ENCODE assay signal across 8 mouse cellular contexts in the genomic region with DNA sequence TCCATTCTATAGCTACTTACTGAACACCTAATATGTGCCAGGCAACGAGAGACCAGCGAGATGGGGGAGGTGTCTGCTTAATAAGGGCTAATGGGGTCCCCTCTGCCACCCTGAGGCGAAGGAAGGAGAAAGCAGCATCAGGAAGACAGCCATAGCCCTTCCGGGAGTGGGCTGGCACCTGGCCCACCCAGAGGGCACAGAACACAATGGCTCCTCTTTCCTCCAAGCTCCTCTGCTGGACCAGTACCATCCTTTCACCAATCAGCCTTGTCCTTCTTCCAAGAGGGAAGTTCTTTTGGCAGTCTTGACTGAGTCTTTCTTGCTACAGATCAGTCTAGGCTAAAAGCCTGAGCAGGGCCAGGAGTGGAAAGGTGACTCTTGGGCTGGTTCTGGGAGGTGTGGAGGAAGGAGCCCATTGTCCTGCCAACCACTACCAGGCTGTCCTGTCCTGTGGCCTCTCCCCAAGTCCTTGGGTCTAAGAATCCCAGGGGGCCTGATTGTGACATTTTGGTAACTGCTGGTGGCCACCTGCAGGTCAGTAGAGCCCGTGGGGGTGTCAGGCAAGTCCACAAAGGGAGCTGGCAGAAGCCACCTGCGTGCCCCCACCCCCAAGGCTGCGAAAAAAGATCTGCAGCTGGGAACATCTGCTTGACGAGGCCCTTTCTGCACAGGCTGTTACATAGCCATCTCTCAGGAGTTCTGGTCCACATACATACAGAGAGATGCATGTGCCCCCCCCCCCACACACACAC. TPM values are rescaled to one million over a fixed set of nuclear protein-coding genes. Genes with fewer than 3 reads are reported as not detected.
DNase-seq lines count a peak whose midpoint lies in the region; ATAC-seq and TF ChIP-seq lines count a peak whose summit lies in the region.

No protein-coding gene starts in this region.

- peaks cover 63% of the 10 kb centered on the region for H3K27me3 ChIP-seq in heart, embryonic 15.5 days
- peaks cover 23% of the 10 kb centered on the region for H3K27me3 ChIP-seq in forebrain, embryonic 15.5 days
- H3K27me3 ChIP-seq in midbrain, embryonic 10.5 days (ENCODE audit: low read depth, poor library complexity, severe bottlenecking) = peaks cover 93% of the 10 kb centered on the region

- peak overlapping the region; percentile 50 for H3K4me3 ChIP-seq in heart, embryonic 15.5 days
- peak overlapping the region; percentile 46 to 67; a peak in 3 of 4 replicates for H3K4me3 ChIP-seq in ES-E14 (ENCODE audit: insufficient read depth in 1 of 2, low read depth in 1 of 2, low read length in 2 of 2, poor library complexity in 1 of 2, severe bottlenecking in 1 of 2)
- H3K4me3 ChIP-seq in forebrain, embryonic 15.5 days = peak overlapping the region; percentile 41
- peak overlapping the region; percentile 60 for H3K4me3 ChIP-seq in midbrain, embryonic 10.5 days

- H3K4me2 ChIP-seq in heart, embryonic 15.5 days = peak overlapping the region; percentile 88
- peak overlapping the region; percentile 58 for H3K4me2 ChIP-seq in forebrain, embryonic 15.5 days (replicated peaks)

- in situ Hi-C loops in ES-E14 (cut with MboI; ENCODE audit: low sequenced_read_pairs in 2 of 2, unreplicated experiment in 2 of 2) = loop anchor here in 1 of 2 experiments (10.0 kb wide), 1 partner anchor 316 kb away; no protein-coding TSS in a partner anchor

- H3K27ac ChIP-seq in heart, embryonic 15.5 days = no peak overlapping the region
- H3K27ac ChIP-seq in ES-E14 (ENCODE audit: insufficient read depth, low read depth, low read length, poor library complexity, severe bottlenecking) = no peak overlapping the region
- H3K27ac ChIP-seq in forebrain, embryonic 15.5 days (replicated peaks) = 0 out of 2 replicates have a peak overlapping the region, but pooled peaks have one; percentile 38
- peak overlapping the region; percentile 77 for H3K27ac ChIP-seq in midbrain, embryonic 10.5 days (replicated peaks)

- no peak overlapping the region for H3K9ac ChIP-seq in heart, embryonic 15.5 days
- H3K9ac ChIP-seq in ES-E14 (ENCODE audit: insufficient read depth, low read depth, low read length, poor library complexity, severe bottlenecking) = no peak overlapping the region
- peak overlapping the region; percentile 47 for H3K9ac ChIP-seq in forebrain, embryonic 15.5 days (replicated peaks)

- H3K4me1 ChIP-seq in heart, embryonic 15.5 days (replicated peaks) = peaks cover 19% of the 10 kb centered on the region
- peaks cover 0 to 2% of the 10 kb centered on the region in 2 experiments; a peak in 1 of 4 replicates for H3K4me1 ChIP-seq in ES-E14 (ENCODE audit: control insufficient read depth in 2 of 2, insufficient read depth in 2 of 2, low read length in 2 of 2, poor library complexity in 1 of 2)
- H3K4me1 ChIP-seq in forebrain, embryonic 15.5 days = peaks cover 25% of the 10 kb centered on the region
- peaks cover 31% of the 10 kb centered on the region for H3K4me1 ChIP-seq in midbrain, embryonic 10.5 days

- no peak for ATAC-seq in heart, embryonic 15.5 days (replicated peaks; ENCODE audit: insufficient number of reproducible peaks, insufficient read depth, low FRiP score, low read depth)
- peak; percentile 12 for ATAC-seq in forebrain, embryonic 15.5 days (replicated peaks)
- ATAC-seq in inflammation-experienced regulatory T-cells, adult 6 months = no peak

- H3K36me3 ChIP-seq in heart, embryonic 15.5 days = no peaks in the 10 kb centered on the region
- no peaks in the 10 kb centered on the region for H3K36me3 ChIP-seq in ES-E14 (ENCODE audit: control insufficient read depth, insufficient read depth, low read length, poor library complexity, severe bottlenecking)
- H3K36me3 ChIP-seq in forebrain, embryonic 15.5 days = no peaks in the 10 kb centered on the region
- H3K36me3 ChIP-seq in midbrain, embryonic 10.5 days = no peaks in the 10 kb centered on the region

- no peaks in the 10 kb centered on the region for H3K9me3 ChIP-seq in heart, embryonic 15.5 days (replicated peaks)
- no peaks in the 10 kb centered on the region for H3K9me3 ChIP-seq in ES-E14 (ENCODE audit: control insufficient read depth, insufficient read depth, low read depth, low read length)
- no peaks in the 10 kb centered on the region for H3K9me3 ChIP-seq in forebrain, embryonic 15.5 days
- H3K9me3 ChIP-seq in midbrain, embryonic 10.5 days (replicated peaks) = no peaks in the 10 kb centered on the region

- WGBS in heart, embryonic 15.5 days = 27% methylated on average over 8 of the region's 8 CpGs
- WGBS in forebrain, embryonic 15.5 days = 16% methylated on average over 8 of the region's 8 CpGs
- 25% methylated on average over 8 of the region's 8 CpGs for WGBS in midbrain, embryonic 10.5 days

- no peak for DNase-seq in heart, postnatal 25 days (ENCODE audit: low spot score)
- DNase-seq in ES-E14 (ENCODE audit: low read depth, low spot score) = no peak
- no peak for DNase-seq in midbrain, embryonic 10.5 days (ENCODE audit: low spot score)
- no peak for DNase-seq in kidney, postnatal 36 days
- no peak for DNase-seq in heart, postnatal 4 days

- intact Hi-C loops in heart, postnatal 25 days (cut with DNase I) = loop anchor here (5.0 kb wide), 1 partner anchor 239 kb away; no protein-coding TSS in a partner anchor

TF ChIP-seq in ES-E14, 5 proteins besides CTCF, POLR2A, EP300 and RAD21:
- TF ChIP-seq CHD2 (IDR thresholded peaks at IDR 0.05; ENCODE audit: low read depth, low read length) (no peak), ZNF384 (IDR thresholded peaks at IDR 0.05; ENCODE audit: low read depth, low read length) (no peak), HCFC1 (IDR thresholded peaks at IDR 0.05; ENCODE audit: borderline replicate concordance, insufficient read depth, low read length) (no peak), MAFK (IDR thresholded peaks at IDR 0.05; ENCODE audit: insufficient read depth, low read depth, low read length) (no peak), ZC3H11A (IDR thresholded peaks at IDR 0.05; ENCODE audit: borderline replicate concordance, low read depth, low read length) (no peak)

RNA-seq across cellular contexts. Expression of a gene that starts 19.5 kb away (rescaled TPM):
- polyA plus RNA-seq in heart, embryonic 15.5 days (2015; fragmentation: Nextera tagmentation; extraction: Ambion mirVana) = 11.5 and 14.7 TPM in 2 replicates
- 10 to 100 TPM in 1 of 2 experiments, 1 to 10 TPM in 1; 9.3 to 10.2 TPM for total RNA-seq in heart, postnatal 25 days (2021)
- 13.4 and 16.0 TPM in 2 replicates for total RNA-seq in ES-E14 (2012; rRNA removed)
- polyA plus RNA-seq in forebrain, embryonic 15.5 days (2015; fragmentation: Nextera tagmentation; extraction: Ambion mirVana) = 14.6 and 15.5 TPM in 2 replicates
- polyA plus RNA-seq in midbrain, embryonic 10.5 days (2016; fragmentation: Nextera tagmentation; extraction: Ambion mirVana) = 22.3 and 23.0 TPM in 2 replicates
- 10 to 100 TPM; 24.9 to 27.6 (median 25.5) TPM for polyA plus RNA-seq in inflammation-experienced regulatory T-cells, adult 6 months (2017; shearing (Covaris generic))
- total RNA-seq in heart, postnatal 4 days (2021) = 1 to 10 TPM; 8.1 to 8.5 TPM

RNA-seq across cellular contexts. Expression of a gene that starts 19.6 kb away (rescaled TPM):
- 28.3 and 29.3 TPM in 2 replicates for polyA plus RNA-seq in heart, embryonic 15.5 days (2015; fragmentation: Nextera tagmentation; extraction: Ambion mirVana)
- 10 to 100 TPM; 19.5 to 21.5 TPM for total RNA-seq in heart, postnatal 25 days (2021)
- 15.0 and 17.5 TPM in 2 replicates for total RNA-seq in ES-E14 (2012; rRNA removed)
- polyA plus RNA-seq in forebrain, embryonic 15.5 days (2015; fragmentation: Nextera tagmentation; extraction: Ambion mirVana) = 43.4 and 46.9 TPM in 2 replicates
- polyA plus RNA-seq in midbrain, embryonic 10.5 days (2016; fragmentation: Nextera tagmentation; extraction: Ambion mirVana) = 47.2 and 47.9 TPM in 2 replicates
- 10 to 100 TPM; 58.9 to 75.9 (median 69.8) TPM for polyA plus RNA-seq in inflammation-experienced regulatory T-cells, adult 6 months (2017; shearing (Covaris generic))
- total RNA-seq in heart, postnatal 4 days (2021) = 10 to 100 TPM; 17.2 to 22.8 TPM

Comparison
In these comparisons a context has a peak if more than half of its experiments do, and no peak if none do; other contexts are left out.
1. H3K27ac ChIP-seq: peak in forebrain, embryonic 15.5 days (single experiment) and midbrain, embryonic 10.5 days (single experiment); none in heart, embryonic 15.5 days (single experiment) and ES-E14 (single experiment).
2. Peak in every context shown above with its lines, with median percentiles within 50 percentile points of each other: H3K4me3 ChIP-seq.